Mouse (Mus musculus) testis, adult 10 weeks (tissue): ENCODE data around the gene Gm17555. TPM values are rescaled to one million over a fixed set of nuclear protein-coding genes. Genes with fewer than 3 reads are reported as not detected.

Experiments used
- polyA plus RNA-seq: library from polyadenylated mRNA; stranded (reverse); fragments of 350-450 nt; fragmentation: Illumina TruSeq; extraction: RNeasy Lipid Tissue Mini Kit (QIAGEN cat#74804); gene quantifications from one replicate; pipeline ENCODE4 v1.2.3, GENCODE M21; 2014; ENCODE audit warnings: low read depth, low replicate concordance

The Gm17555 gene
- polyA plus RNA-seq = not detected

GRCm38 (mm10) chr2:126214800-126215199 lies at the start of gene Gm17555:
Gm17555 (plus strand) TSS chr2:126215100.

Other genes with a start within 250 kb of the Gm17555 start
- 0.92 TPM for gene Fgf7, start 180.4 kb upstream of the Gm17555 start, polyA plus RNA-seq
- gene Fam227b, start 63.1 kb upstream of the Gm17555 start, polyA plus RNA-seq = 202 TPM
- gene Dtwd1, start 63.0 kb upstream of the Gm17555 start, polyA plus RNA-seq = 13.7 TPM